Mouse (Mus musculus) heart, adult 2 months (tissue): ENCODE measurements around the gene Itfg2. TPM values are rescaled to one million over a fixed set of nuclear protein-coding genes. Genes with fewer than 3 reads are reported as not detected.

ENCODE experiments used
- DNase-seq, 2 experiments: peaks; one replicate each; pipeline ENCODE4 v3.0.0; 2021
- H3K27ac ChIP-seq: fragments of 200-600 bp; 2 replicates; pipeline ENCODE4 v1.8.1; 2022
- H3K27me3 ChIP-seq: fragments of 200-500 bp; 2 replicates; pipeline ENCODE4 v1.6.1; 2012; ENCODE audit warnings: mild to moderate bottlenecking, low read length, inconsistent platforms, mixed read lengths; ENCODE audit not compliant: control insufficient read depth, insufficient read depth
- H3K36me3 ChIP-seq: fragments of 200-500 bp; 2 replicates; pipeline ENCODE4 v1.6.1; 2012; ENCODE audit warnings: low read length, inconsistent platforms; ENCODE audit not compliant: control insufficient read depth, insufficient read depth
- H3K4me1 ChIP-seq: fragments of 200-500 bp; 2 replicates; pipeline ENCODE4 v1.6.1; 2011; ENCODE audit warnings: low read length; ENCODE audit not compliant: control insufficient read depth, insufficient read depth
- H3K4me3 ChIP-seq: fragments of 200-600 bp; 2 replicates; pipeline ENCODE4 v1.8.1; 2022
- H3K79me2 ChIP-seq: fragments of 200-500 bp; replicated peaks from 2 replicates; pipeline ENCODE4 v1.6.1; 2012; ENCODE audit warnings: mild to moderate bottlenecking, inconsistent platforms, low read length, moderate library complexity, mixed read lengths; ENCODE audit not compliant: control insufficient read depth, insufficient read depth
- H3K9ac ChIP-seq: fragments of 200-500 bp; 2 replicates; pipeline ENCODE4 v1.6.1; 2012; ENCODE audit warnings: low read depth, mild to moderate bottlenecking, control low read depth, inconsistent platforms, low read length, mixed read lengths
- CTCF ChIP-seq: fragments of 200-600 bp; IDR thresholded peaks from 2 replicates; pipeline ENCODE4 v1.8.1; 2022; ENCODE audit warnings: antibody characterized with exemption, mild to moderate bottlenecking, moderate library complexity
- EP300 ChIP-seq: fragments of 200-500 bp; IDR thresholded peaks from 2 replicates; pipeline ENCODE4 v1.6.1; 2011; ENCODE audit warnings: low read depth, low read length, control low read depth; ENCODE audit not compliant: insufficient read depth
- POLR2A ChIP-seq: fragments of 200-500 bp; IDR thresholded peaks from 2 replicates; pipeline ENCODE4 v1.6.1; 2011; ENCODE audit warnings: mild to moderate bottlenecking, low read depth, low read length, control low read depth; ENCODE audit not compliant: insufficient read depth
- WGBS: fragments of 180-500 bp; shearing (Covaris S2); methylation state at CpG from one replicate; pipeline ENCODE4 v1.1.7; 2018; 5-methylcytosine and 5-hydroxymethylcytosine counted together
- intact Hi-C: fragments of 180-260 bp; cut with DNase I; formaldehyde crosslinking; loops from one replicate; pipeline ENCODE4 v1.15.1; 2025
- polyA plus RNA-seq: library from polyadenylated mRNA; depleted of rRNA; stranded (reverse); fragments of >200 nt; gene quantifications from 2 replicates; pipeline ENCODE4 v1.2.3, GENCODE M21; 2012
- total RNA-seq, 2 experiments: library from RNA; stranded (reverse); gene quantifications; 2 replicates each; pipeline ENCODE4 v1.2.3; 2021

Gene Itfg2
- total and polyA plus RNA-seq, 3 experiments: 17.0 to 21.5 (median 21.2) TPM

DNA sequence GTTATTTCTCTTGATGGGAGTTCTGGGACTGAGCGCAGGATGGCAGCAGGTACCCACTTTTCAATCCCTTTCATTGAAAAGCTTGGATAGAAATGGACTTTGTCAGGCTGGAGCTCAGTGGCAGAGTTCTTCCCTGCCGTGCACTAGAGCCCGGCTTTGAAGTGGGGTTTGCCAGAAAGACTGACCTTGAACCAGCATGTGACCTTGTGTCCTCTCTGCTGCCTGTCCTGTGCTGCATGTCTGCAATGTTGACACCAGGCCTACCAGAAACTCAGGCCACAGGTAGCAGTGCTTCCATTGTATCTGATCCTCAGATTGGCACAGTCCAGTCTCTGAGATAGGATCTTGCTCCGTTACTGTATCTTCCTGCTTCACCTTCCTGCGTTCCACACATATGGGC, 54.7 kb downstream of the Itfg2 start:
- no peak overlapping the region for H3K27ac ChIP-seq
- 85% methylated on average over 5 of the region's 5 CpGs for WGBS

DNA sequence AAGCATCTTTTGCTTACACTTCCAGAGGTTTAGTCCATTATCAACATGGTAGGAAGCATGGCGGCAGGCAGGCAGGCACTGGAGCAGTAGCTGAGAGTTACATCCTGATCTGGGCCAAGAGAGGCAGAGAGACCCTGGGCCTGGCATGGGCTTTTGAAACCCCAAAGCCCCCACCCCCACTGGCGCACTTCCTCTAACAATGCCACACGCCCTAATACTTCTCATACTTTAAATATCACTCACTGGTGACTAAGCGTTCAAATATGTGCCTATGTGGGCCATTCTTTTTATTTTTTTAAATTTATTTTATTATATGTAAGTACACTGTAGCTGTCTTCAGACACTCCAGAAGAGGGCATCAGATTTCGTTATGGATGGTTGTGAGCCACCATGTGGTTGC, 58.3 kb downstream of the Itfg2 start:
- Histone ChIP-seq H3K79me2 (no peaks in the 10 kb centered on the region; the same call in 1 of the 2 replicates), H3K9ac (no peak overlapping the region), H3K27me3 (no peaks in the 10 kb centered on the region), H3K4me1 (no peaks in the 10 kb centered on the region), H3K27ac (no peak overlapping the region), H3K36me3 (no peaks in the 10 kb centered on the region), H3K4me3 (no peak overlapping the region)
- no peak for TF ChIP-seq EP300
- no peak for TF ChIP-seq POLR2A
- no peak for TF ChIP-seq CTCF
- 91% methylated on average over 5 of the region's 5 CpGs for WGBS
- DNase-seq: no peak
- intact Hi-C loops: no loop called here

More for the DNA sequence above, 54.7 kb downstream of the Itfg2 start:
- TF ChIP-seq CTCF (no peak), EP300 (no peak), POLR2A (no peak)
- no peaks in the 10 kb centered on the region for H3K27me3 ChIP-seq
- no peak for DNase-seq
- H3K79me2 ChIP-seq: no peaks in the 10 kb centered on the region
- no peaks in the 10 kb centered on the region for H3K36me3 ChIP-seq
- no peak overlapping the region for H3K4me3 ChIP-seq
- H3K4me1 ChIP-seq: no peaks in the 10 kb centered on the region
- intact Hi-C loops: no loop called here
- no peak overlapping the region for H3K9ac ChIP-seq

DNA sequence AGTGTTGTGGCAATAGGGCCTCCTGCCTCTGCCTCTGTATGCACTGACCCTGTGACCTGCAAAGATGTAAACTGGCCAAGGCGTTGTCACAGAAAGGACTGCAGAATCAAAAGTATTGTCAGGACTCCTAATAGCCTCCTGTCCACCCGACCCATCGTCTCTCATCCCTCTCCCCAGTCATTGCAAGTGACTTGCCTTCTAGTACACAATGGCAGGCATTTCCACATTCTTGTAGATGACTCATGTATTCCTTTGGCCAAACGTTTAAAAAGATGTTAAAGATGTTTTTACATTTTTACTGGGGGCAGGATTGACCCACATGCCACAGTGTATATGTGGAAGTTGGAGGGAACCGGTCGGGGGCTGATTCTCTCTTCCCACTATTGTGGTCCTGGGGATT, 60.0 kb downstream of the Itfg2 start:
- no peaks in the 10 kb centered on the region; the same call in 1 of the 2 replicates for H3K79me2 ChIP-seq
- no peaks in the 10 kb centered on the region for H3K36me3 ChIP-seq
- no peak overlapping the region for H3K9ac ChIP-seq
- H3K4me1 ChIP-seq: no peaks in the 10 kb centered on the region
- intact Hi-C loops: loop anchor here (5.0 kb wide), 2 partner anchors 48 to 162 kb away; no protein-coding TSS in a partner anchor
- H3K27ac ChIP-seq: no peak overlapping the region
- DNase-seq: no peak
- 59% methylated on average over 6 of the region's 6 CpGs for WGBS
- no peak overlapping the region for H3K4me3 ChIP-seq
- TF ChIP-seq CTCF (no peak), EP300 (no peak), POLR2A (no peak)
- no peaks in the 10 kb centered on the region for H3K27me3 ChIP-seq

DNA sequence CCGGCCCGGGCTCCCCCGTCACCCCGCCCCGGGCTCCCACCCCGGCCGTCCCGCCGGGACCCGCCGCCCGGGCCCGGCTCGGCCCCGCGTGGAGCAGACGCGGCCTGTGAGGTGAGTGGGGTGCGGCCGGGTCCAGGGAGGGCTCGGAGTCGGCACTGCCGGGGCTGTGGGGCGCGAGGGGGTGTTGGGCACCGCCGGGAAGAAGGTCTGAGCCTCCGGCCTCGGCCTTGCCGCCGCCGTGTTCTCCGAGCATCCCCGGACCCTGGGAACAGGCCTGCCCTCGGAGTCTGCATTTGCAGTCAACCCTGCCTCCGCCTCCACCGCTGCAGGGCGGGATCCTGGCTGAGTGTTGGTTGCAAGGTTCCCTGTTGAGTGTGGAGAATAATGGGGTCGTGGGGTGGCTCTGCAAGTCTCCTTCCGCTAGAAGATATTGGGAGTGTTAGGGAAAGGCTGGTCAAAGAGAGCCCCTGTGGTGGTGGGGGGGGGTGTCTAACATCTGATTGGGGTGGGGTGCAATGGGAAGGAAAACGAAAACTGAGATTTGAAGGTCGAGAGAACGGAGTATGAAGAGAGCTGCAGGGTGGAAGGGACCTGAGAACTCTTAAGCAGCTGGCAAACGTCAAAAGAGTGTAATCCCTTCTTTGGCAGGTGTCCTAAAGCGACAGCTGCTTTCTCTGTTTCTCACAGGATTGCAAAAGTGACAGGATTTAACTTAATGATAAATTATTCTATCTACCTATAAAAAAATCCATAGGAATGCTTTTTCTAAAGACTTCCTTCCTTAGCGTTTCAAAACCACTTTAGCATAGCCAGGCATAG, 61.5 kb downstream of the Itfg2 start:
- DNase-seq: no peak
- 3% methylated on average over 45 of the region's 46 CpGs for WGBS
- H3K9ac ChIP-seq: peak overlapping the region; percentile 43
- intact Hi-C loops: loop anchor here (5.0 kb wide), 2 partner anchors 49 to 161 kb away; no protein-coding TSS in a partner anchor
- H3K4me3 ChIP-seq: peak overlapping the region; percentile 83
- H3K79me2 ChIP-seq: no peaks in the 10 kb centered on the region; the same call in 1 of the 2 replicates
- no peak for TF ChIP-seq CTCF
- no peak for TF ChIP-seq POLR2A
- no peak for TF ChIP-seq EP300
- H3K4me1 ChIP-seq: peaks cover 1% of the 10 kb centered on the region; the same call in 1 of the 2 replicates
- no peaks in the 10 kb centered on the region for H3K36me3 ChIP-seq
- H3K27ac ChIP-seq: peak overlapping the region; percentile 80; the same call in 1 of the 2 replicates
- H3K27me3 ChIP-seq: no peaks in the 10 kb centered on the region

DNA sequence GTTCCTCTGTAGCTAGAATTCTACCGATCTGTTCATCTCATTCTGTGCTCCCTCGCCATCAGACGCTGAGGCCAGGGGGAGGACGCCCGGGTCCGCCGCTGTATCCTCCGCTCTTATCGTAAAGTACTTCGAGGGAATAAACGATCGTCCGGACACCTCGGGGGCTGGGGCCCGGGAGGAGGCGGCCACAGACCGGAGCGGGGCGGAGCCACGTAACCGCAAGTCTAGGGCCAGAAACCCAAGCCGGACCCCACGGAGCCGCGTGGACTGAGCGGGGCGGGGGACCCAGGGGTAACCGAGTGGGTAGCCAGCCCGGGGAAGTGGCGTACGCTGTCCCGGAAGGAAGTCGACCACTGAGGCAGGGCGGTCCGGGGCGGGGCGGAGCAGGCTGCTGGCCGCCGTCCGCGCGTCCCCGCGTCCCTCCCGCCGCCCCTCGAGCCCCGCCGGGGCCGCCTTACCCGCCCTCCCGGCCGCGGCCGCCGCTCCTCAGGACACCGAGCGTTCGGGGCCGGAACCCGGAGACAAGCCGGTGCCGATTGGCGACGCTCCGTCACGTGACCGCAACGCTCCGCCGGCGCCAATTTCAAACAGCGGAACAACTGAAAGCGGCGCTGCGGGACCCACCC, 62.2 kb downstream of the Itfg2 start, which contains the start of the genes Rhno1 and Foxm1:
Gene Rhno1, minus strand, starts transcription at position 531 of the 626 bp plus-strand sequence.
Gene Foxm1, plus strand, starts transcription at position 587 of the 626 bp plus-strand sequence.
- peak within 1 kb of the TSS; percentile 80 for H3K27ac ChIP-seq
- H3K4me3 ChIP-seq: peak within 1 kb of the TSS; percentile 83
- TF ChIP-seq POLR2A: no peak
- TF ChIP-seq CTCF: no peak
- no peak for TF ChIP-seq EP300
- WGBS: under 1% methylated on average over 75 of the region's 76 CpGs
- H3K27me3 ChIP-seq: no peaks in the 10 kb centered on the region
- H3K79me2 ChIP-seq: no peaks in the 10 kb centered on the region; the same call in 1 of the 2 replicates
- intact Hi-C loops: loop anchor here (5.0 kb wide), 2 partner anchors 50 to 160 kb away; no protein-coding TSS in a partner anchor
- peaks cover 1% of the 10 kb centered on the region; the same call in 1 of the 2 replicates for H3K4me1 ChIP-seq
- DNase-seq: peak; percentile 90 to 92
- H3K36me3 ChIP-seq: no peaks in the 10 kb centered on the region
- peak within 1 kb of the TSS; percentile 84 for H3K9ac ChIP-seq
